Mouse (Mus musculus) cerebellum, adult 2 months (tissue): ENCODE measurements at regions not wholly inside any gene's neighbourhood (a gene's known extent, or its start where the extent isn't known, plus 50 kb on each side); places are given as distances from the start of the nearest gene placed in this dataset.
"Not testable (repeated sequence)": the region's sequence is repeated elsewhere in the genome, so short reads cannot be mapped to it uniquely, and the experiment has no call there.

Experiments
- DNase-seq, 2 experiments: peaks; one replicate each; pipeline ENCODE4 v3.0.0; 2021
- H3K27ac ChIP-seq: fragments of 200-500 bp; 2 replicates; pipeline ENCODE4 v1.5.1; 2012; ENCODE audit warnings: low read length, control low read depth, inconsistent platforms; ENCODE audit not compliant: insufficient read depth
- H3K27me3 ChIP-seq: fragments of 200-500 bp; 2 replicates; pipeline ENCODE4 v1.6.1; 2012; ENCODE audit warnings: inconsistent platforms, mild to moderate bottlenecking, low read length, moderate library complexity; ENCODE audit not compliant: control insufficient read depth, insufficient read depth
- H3K4me1 ChIP-seq: fragments of 200-500 bp; 2 replicates; pipeline ENCODE4 v1.6.1; 2011; ENCODE audit warnings: low read length; ENCODE audit not compliant: control insufficient read depth, insufficient read depth
- H3K4me3 ChIP-seq: fragments of 200-500 bp; replicated peaks from 2 replicates; pipeline ENCODE3; 2011; ENCODE audit warnings: mild to moderate bottlenecking, low read depth, low read length, control low read depth; ENCODE audit not compliant: insufficient read depth
- CTCF ChIP-seq: fragments of 200-500 bp; IDR thresholded peaks from 2 replicates; pipeline ENCODE4 v1.5.1; 2011; ENCODE audit warnings: low read depth, mild to moderate bottlenecking, control low read depth, low read length, moderate library complexity, borderline replicate concordance; ENCODE audit not compliant: insufficient read depth
- POLR2A ChIP-seq: fragments of 200-500 bp; IDR thresholded peaks from 2 replicates; pipeline ENCODE4 v1.6.1; 2011; ENCODE audit warnings: low read length, control low read depth, borderline replicate concordance; ENCODE audit not compliant: insufficient read depth
- WGBS: fragments of 180-500 bp; shearing (Covaris S2); methylation state at CpG from one replicate; pipeline ENCODE4 v1.1.7; 2018; 5-methylcytosine and 5-hydroxymethylcytosine counted together

- H3K4me1 ChIP-seq, result peaks cover 2% of the 10 kb centered on the region; the same call in 1 of the 2 replicates
- H3K27me3 ChIP-seq, result no peaks in the 10 kb centered on the region
- peak in 1 of 2 experiments; percentile 62 for DNase-seq
- H3K27ac ChIP-seq, result no peak overlapping the region
- TF ChIP-seq CTCF, result no peak
- TF ChIP-seq POLR2A, result no peak
- H3K4me3 ChIP-seq, result no peak overlapping the region
- 39% methylated on average over 5 of the region's 5 CpGs for WGBS
Observed at GRCm38 (mm10) chr16:31564926-31565325, 98.3 kb upstream of the Dlg1 start.

- no peak for DNase-seq
- peaks cover 5% of the 10 kb centered on the region; the same call in 1 of the 2 replicates for H3K4me1 ChIP-seq
- TF ChIP-seq POLR2A, result no peak
- TF ChIP-seq CTCF, result no peak
- no peak overlapping the region for H3K4me3 ChIP-seq
- no peaks in the 10 kb centered on the region for H3K27me3 ChIP-seq
- H3K27ac ChIP-seq, result no peak overlapping the region
- 82% methylated on average over 6 of the region's 6 CpGs for WGBS
Observed at GRCm38 (mm10) chr16:31568316-31568715, 94.9 kb upstream of the Dlg1 start.

GRCm38 (mm10) chr16:31569871-31570270 is 93.4 kb upstream of the Dlg1 start:
- Histone ChIP-seq H3K4me3 (no peak overlapping the region), H3K4me1 (peaks cover 9% of the 10 kb centered on the region; the same call in 1 of the 2 replicates), H3K27ac (peak overlapping the region; percentile 90; the same call in 1 of the 2 replicates), H3K27me3 (no peaks in the 10 kb centered on the region)
- peak; percentile 37 to 45 for DNase-seq
- TF ChIP-seq CTCF (no peak), POLR2A (no peak)
- WGBS, result 60% methylated on average over 6 of the region's 6 CpGs

GRCm38 (mm10) chr16:31570311-31571139 is 92.7 kb upstream of the Dlg1 start:
- H3K4me3 ChIP-seq, result peak overlapping the region; percentile 51
- H3K27me3 ChIP-seq, result no peaks in the 10 kb centered on the region
- WGBS, result 28% methylated on average over 20 of the region's 20 CpGs
- H3K4me1 ChIP-seq, result peaks cover 9% of the 10 kb centered on the region; the same call in 1 of the 2 replicates
- peak; percentile 89 to 94 for DNase-seq
- TF ChIP-seq CTCF (no peak), POLR2A (0 out of 2 replicates have a peak, but pooled peaks have one; percentile 17)
- H3K27ac ChIP-seq, result peak overlapping the region; percentile 90

GRCm38 (mm10) chr16:31573833-31574232 is 89.4 kb upstream of the Dlg1 start:
- DNase-seq, H3K4me3 ChIP-seq, H3K27me3 ChIP-seq, H3K27ac ChIP-seq: not testable (repeated sequence)
- 87% methylated on average over 9 of the region's 9 CpGs for WGBS
- H3K4me1 ChIP-seq, result peaks cover 12% of the 10 kb centered on the region; the same call in 1 of the 2 replicates

- not testable (repeated sequence) for DNase-seq, H3K4me3 ChIP-seq, H3K27me3 ChIP-seq, H3K4me1 ChIP-seq, H3K27ac ChIP-seq
- WGBS, result 44% methylated on average over 11 of the region's 11 CpGs
Observed at GRCm38 (mm10) chr16:31575646-31576045, 87.6 kb upstream of the Dlg1 start.

- no peak for TF ChIP-seq CTCF
- TF ChIP-seq POLR2A, result no peak
- H3K4me1 ChIP-seq, result peaks cover 7% of the 10 kb centered on the region; the same call in 1 of the 2 replicates
- no peak for DNase-seq
- 74% methylated on average over 8 of the region's 8 CpGs for WGBS
- H3K27me3 ChIP-seq, result no peaks in the 10 kb centered on the region
- H3K27ac ChIP-seq, result no peak overlapping the region
- no peak overlapping the region for H3K4me3 ChIP-seq
Observed at GRCm38 (mm10) chr16:31576422-31576821, 86.8 kb upstream of the Dlg1 start.

- 82% methylated on average over 7 of the region's 7 CpGs for WGBS
- Histone ChIP-seq H3K4me1 (peaks cover 7% of the 10 kb centered on the region; the same call in 1 of the 2 replicates), H3K27ac (no peak overlapping the region), H3K27me3 (no peaks in the 10 kb centered on the region), H3K4me3 (no peak overlapping the region)
- no peak for DNase-seq
- TF ChIP-seq POLR2A (no peak), CTCF (no peak)
Observed at GRCm38 (mm10) chr16:31577347-31577746, 85.9 kb upstream of the Dlg1 start.
